Mouse (Mus musculus) lung, postnatal 25 days (tissue): Measurements from ENCODE around the gene Gm5797.
"Not testable (repeated sequence)": the region's sequence is repeated elsewhere in the genome, so short reads cannot be mapped to it uniquely, and the experiment has no call there.

Experiments used
- DNase-seq: peaks from one replicate; pipeline ENCODE4 v3.0.0; 2022; ENCODE audit warnings: low spot score

The Gm5797 gene

DNA sequence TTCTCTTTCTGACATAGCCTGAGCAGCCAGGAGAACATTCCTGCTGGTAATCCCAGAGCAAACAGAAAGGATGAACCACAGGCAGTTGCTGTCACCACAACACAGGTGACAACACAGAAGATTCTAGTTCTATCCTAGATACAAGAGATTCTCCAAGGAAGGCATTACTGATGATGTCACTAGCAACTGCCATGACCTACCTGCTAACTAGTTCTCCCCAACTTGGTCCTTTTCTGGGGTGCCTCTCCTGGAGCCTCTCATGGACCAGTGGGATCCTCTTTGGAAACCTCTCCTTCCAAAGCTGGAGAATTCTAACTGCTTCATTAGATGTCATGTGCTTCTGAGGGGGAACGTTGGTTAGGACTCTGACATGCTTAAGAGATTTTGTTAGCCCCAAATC is at the start of gene Gm5797:
TSS of gene Gm5797 (minus strand) at position 101 of the 400 bp plus-strand sequence.
- DNase-seq = not testable (repeated sequence)

DNA sequence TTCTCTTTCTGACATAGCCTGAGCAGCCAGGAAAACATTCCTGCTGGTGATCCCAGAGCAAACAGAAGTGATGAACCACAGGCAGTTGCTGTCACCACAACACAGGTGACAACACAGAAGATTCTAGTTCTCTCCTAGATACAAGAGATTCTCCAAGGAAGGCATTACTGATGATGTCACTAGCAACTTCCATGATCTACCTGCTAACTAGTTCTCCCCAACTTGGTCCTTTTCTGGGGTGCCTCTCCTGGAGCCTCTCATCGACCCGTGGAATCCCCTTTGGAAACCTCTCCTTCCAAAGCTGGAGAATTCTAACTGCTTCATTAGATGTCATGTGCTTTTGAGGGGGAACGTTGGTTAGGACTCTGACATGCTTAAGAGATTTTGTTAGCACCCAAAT is 32.8 kb upstream of the Gm5797 start, which contains the start of gene Gm8374:
TSS of gene Gm8374 (minus strand) at position 101 of the 400 bp plus-strand sequence.
- DNase-seq = not testable (repeated sequence)

DNA sequence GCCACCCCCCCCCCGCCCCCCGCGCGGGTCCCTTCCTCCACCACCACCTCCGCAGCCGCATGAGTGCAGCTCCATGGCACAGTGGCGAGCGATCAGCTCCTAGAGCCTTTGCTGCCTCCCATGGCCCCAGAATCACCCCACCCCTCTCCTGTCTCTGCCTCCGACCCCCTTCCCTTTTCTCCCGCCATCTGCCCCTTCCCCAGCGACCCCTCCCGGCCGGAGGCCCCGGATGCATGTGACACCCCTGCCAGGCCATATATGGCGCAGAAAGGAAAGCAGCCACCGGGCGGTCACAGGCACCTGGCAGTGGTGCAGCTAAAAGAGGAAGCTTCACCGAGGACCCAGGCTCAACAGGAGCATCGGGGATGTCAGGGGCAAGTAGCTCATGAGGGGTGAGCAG is 17.1 kb downstream of the Gm5797 start:
- not testable (repeated sequence) for DNase-seq

DNA sequence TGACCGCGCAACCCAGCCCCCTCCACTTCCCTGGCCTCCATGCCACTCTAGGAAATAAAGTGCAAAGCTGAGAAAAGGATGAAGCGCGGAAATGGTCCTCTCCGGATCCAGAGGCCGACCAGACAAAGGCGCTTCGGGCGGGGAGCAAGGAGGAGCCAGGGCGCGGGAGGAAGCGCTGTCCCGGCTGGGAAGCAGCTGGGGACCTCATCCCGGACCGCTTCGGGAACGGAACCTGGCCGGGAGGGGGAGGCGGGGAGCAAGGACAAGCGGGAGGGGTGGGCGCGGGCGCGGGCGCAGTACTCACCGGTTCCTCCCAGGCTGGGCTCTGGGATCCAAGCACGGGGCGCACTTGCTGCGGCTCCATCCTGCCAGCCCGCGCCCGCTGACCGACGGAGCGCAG is 17.5 kb downstream of the Gm5797 start, which contains the start of gene Gm3739:
TSS of gene Gm3739 (minus strand) at position 389 of the 400 bp plus-strand sequence.
- DNase-seq = not testable (repeated sequence)
